Mouse (Mus musculus): ENCODE measurements around the gene Snw1.

- no peak for TF ChIP-seq POLR2A (IDR thresholded peaks at IDR 0.05; ENCODE audit: extremely low read depth, insufficient read depth, low read length)
- TF ChIP-seq CTCF (IDR thresholded peaks at IDR 0.05; ENCODE audit: extremely low read depth, insufficient read depth, low read length), result no peak
Observed at GRCm38 (mm10) chr12:87428885-87429284, 43.2 kb downstream of the Snw1 start.
